Mouse (Mus musculus) limb, embryonic 14.5 days (tissue): Measurements from ENCODE around the gene Fbxl19. TPM values are rescaled to one million over a fixed set of nuclear protein-coding genes. Genes with fewer than 3 reads are reported as not detected.
"Not testable (repeated sequence)": the region's sequence is repeated elsewhere in the genome, so short reads cannot be mapped to it uniquely, and the experiment has no call there.

ENCODE experiments used
- ATAC-seq: fragments of 200-750 bp; cut with Nextera tagmentation; 2 replicates; pipeline ENCODE4 v1.8.0; 2017; ENCODE audit warnings: low read depth, moderate number of reproducible peaks, moderate TSS enrichment; ENCODE audit not compliant: low FRiP score
- DNase-seq: peaks from one replicate; pipeline ENCODE4 v3.0.0-alpha.2; 2015; ENCODE audit warnings: low spot score
- H3K27ac ChIP-seq: fragments of 300-500 bp; sonication (generic); replicated peaks from 2 replicates; pipeline ENCODE4 v1.5.1; 2014; ENCODE audit warnings: low read depth, mild to moderate bottlenecking, low read length, moderate library complexity, mixed read lengths
- H3K27me3 ChIP-seq: fragments of 300-500 bp; sonication (generic); 2 replicates; pipeline ENCODE4 v1.6.1; 2014; ENCODE audit warnings: low read length, mixed read lengths; ENCODE audit not compliant: control insufficient read depth, insufficient read depth
- H3K36me3 ChIP-seq: fragments of 300-500 bp; sonication (generic); 2 replicates; pipeline ENCODE4 v1.6.1; 2014; ENCODE audit warnings: mild to moderate bottlenecking, low read length, moderate library complexity, mixed read lengths; ENCODE audit not compliant: control insufficient read depth, insufficient read depth
- H3K4me1 ChIP-seq: fragments of 300-500 bp; sonication (generic); 2 replicates; pipeline ENCODE4 v1.6.1; 2014; ENCODE audit warnings: antibody characterized with exemption, low read length, mixed read lengths; ENCODE audit not compliant: control insufficient read depth, insufficient read depth
- H3K4me2 ChIP-seq: fragments of 300-500 bp; sonication (generic); replicated peaks from 2 replicates; pipeline ENCODE4 v1.6.1; 2014; ENCODE audit warnings: low read depth, mild to moderate bottlenecking, low read length, moderate library complexity; ENCODE audit not compliant: severe bottlenecking
- H3K4me3 ChIP-seq: fragments of 300-500 bp; sonication (generic); replicated peaks from 2 replicates; pipeline ENCODE4 v1.5.1; 2014; ENCODE audit warnings: low read length
- H3K9ac ChIP-seq: fragments of 300-500 bp; sonication (generic); 2 replicates; pipeline ENCODE4 v1.6.1; 2014; ENCODE audit warnings: mild to moderate bottlenecking, low read depth, low read length, moderate library complexity; ENCODE audit not compliant: severe bottlenecking
- H3K9me3 ChIP-seq: fragments of 300-500 bp; sonication (generic); 2 replicates; pipeline ENCODE4 v1.6.1; 2016; ENCODE audit warnings: low read length; ENCODE audit not compliant: control insufficient read depth
- POLR2A ChIP-seq: fragments of 200-500 bp; IDR thresholded peaks from 2 replicates; pipeline ENCODE4 v1.8.0; 2012; ENCODE audit warnings: inconsistent platforms, mild to moderate bottlenecking, moderate library complexity, borderline replicate concordance; ENCODE audit not compliant: insufficient read depth, insufficient read length; ENCODE audit errors: extremely low read depth
- WGBS: fragments of 180-500 bp; shearing (Covaris S2); extraction: QIAGEN DNeasy Blood & Tissue Kit; methylation state at CpG from one replicate; pipeline ENCODE4 v1.1.7; 2014; 5-methylcytosine and 5-hydroxymethylcytosine counted together
- polyA plus RNA-seq, 2 experiments: library from polyadenylated mRNA; depleted of rRNA in 1 of 2; stranded (reverse) in 1 of 2; unstranded in 1 of 2; fragments of >200 nt; fragmentation: Nextera tagmentation in 1 of 2; extraction: Ambion mirVana in 1 of 2; gene quantifications; 2 replicates each; pipeline versions ENCODE4 v1.2.1 to v1.2.3; 2012 to 2014

Fbxl19 gene
- polyA plus RNA-seq, 2 experiments = 4.4 to 64.5 TPM

DNA sequence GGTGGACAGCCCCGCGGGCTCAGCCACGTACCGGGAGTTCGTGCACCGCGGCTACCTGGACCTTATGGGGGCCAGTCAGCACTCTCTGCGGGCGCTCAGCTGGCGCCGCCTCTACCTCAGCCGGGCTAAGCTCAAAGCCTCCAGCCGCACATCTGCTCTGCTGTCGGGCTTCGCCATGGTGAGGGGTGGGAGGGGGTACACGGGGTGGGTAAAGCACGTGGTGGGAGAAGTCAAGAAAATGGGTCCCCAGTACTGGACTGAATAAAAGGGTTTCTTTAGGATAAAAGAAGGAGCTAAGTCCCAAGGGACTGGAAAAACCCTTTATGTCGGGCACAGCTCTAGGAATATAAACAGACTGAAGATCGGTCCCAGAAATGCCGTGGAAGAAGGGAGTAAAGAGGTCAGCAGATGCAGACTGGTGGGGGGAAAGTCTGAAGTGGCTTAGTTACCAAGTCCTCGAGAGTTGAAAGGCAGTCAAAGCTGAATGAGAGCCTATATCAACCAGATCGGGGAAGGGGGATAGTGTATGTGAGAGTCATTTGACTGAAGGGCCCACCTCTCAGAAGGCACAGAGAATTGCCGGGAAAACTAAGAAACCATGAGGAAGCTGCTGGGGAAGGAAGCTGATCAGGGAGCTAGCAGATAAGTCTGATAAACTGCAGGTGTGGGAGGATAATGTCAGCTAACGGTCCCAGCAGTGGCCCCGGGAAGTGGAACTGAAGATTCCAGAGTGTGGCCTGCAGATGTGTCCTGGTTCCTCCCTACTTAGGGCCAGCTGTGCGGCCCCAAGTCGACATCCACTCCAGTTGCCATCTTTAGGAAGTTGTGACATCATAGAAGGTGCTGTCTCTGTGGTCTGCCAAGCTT, 25.9 kb downstream of the Fbxl19 start:
- WGBS = 2% methylated on average over 27 of the region's 27 CpGs
- no peaks in the 10 kb centered on the region for H3K27me3 ChIP-seq
- TF ChIP-seq POLR2A = no peak
- peaks cover 10% of the 10 kb centered on the region for H3K4me1 ChIP-seq
- peak overlapping the region; percentile 92 for H3K4me2 ChIP-seq
- peak overlapping the region; percentile 81 for H3K9ac ChIP-seq
- peak; percentile 5 for ATAC-seq
- H3K9me3 ChIP-seq = no peaks in the 10 kb centered on the region
- peak; percentile 47 for DNase-seq
- H3K36me3 ChIP-seq = peaks cover 33% of the 10 kb centered on the region
- H3K4me3 ChIP-seq = peak overlapping the region; percentile 70
- H3K27ac ChIP-seq = peak overlapping the region; percentile 94

DNA sequence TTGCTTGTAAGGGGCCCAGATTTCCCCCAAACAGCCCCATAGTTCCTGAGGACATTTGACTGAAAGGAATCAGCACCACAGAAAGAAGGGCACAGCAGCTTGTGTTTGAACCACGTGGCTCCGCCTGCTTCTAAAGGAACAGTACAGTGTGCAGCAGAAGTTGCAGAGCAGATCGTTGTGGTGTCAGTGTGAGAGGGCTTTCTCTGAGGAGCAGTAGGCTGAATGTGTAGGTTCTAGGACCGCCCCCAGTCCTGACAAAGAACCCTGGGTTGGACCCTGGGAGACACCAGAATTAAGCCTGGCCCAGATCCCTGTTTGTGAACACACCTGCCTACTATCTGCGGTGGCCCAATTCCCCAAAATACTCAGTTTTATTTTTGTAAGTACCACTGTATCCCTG, 26.9 kb downstream of the Fbxl19 start:
- no peak for DNase-seq
- Histone ChIP-seq H3K9ac (no peak overlapping the region), H3K9me3 (no peaks in the 10 kb centered on the region), H3K4me2 (peak overlapping the region; percentile 92), H3K27ac (0 out of 2 replicates have a peak overlapping the region, but pooled peaks have one; percentile 1), H3K27me3 (no peaks in the 10 kb centered on the region), H3K4me1 (peaks cover 12% of the 10 kb centered on the region), H3K36me3 (peaks cover 23% of the 10 kb centered on the region), H3K4me3 (peak overlapping the region; percentile 70; the same call in 1 of the 2 replicates)
- 68% methylated on average over 5 of the region's 5 CpGs for WGBS
- no peak for TF ChIP-seq POLR2A
- ATAC-seq = no peak

DNA sequence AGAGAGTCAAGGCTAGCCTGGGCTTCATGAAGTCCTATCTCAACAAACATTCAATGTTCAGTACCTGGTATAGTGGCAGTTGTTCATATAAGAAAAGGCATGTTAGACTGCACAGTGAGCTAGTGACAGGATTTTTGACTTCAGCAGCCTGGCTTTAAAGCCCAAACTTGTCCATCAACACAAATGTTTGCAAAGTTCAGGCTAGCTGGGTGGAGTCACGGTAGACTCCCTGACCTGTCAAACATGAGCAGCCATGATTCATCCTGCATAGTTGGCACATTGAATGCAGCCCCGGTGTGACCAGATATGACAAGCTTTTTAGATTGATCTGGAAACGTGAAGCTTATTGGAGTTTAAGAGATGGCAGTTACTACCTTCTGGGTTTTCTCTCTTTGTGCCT, 27.7 kb downstream of the Fbxl19 start:
- DNase-seq (no peak), ATAC-seq (no peak)
- no peaks in the 10 kb centered on the region for H3K27me3 ChIP-seq
- WGBS = 74% methylated on average over 3 of the region's 3 CpGs
- H3K4me3 ChIP-seq = no peak overlapping the region
- no peak for TF ChIP-seq POLR2A
- H3K36me3 ChIP-seq = peaks cover 16% of the 10 kb centered on the region
- H3K4me1 ChIP-seq = peaks cover 12% of the 10 kb centered on the region
- H3K4me2 ChIP-seq = no peak overlapping the region
- no peak overlapping the region for H3K27ac ChIP-seq
- H3K9ac ChIP-seq = no peak overlapping the region
- H3K9me3 ChIP-seq = no peaks in the 10 kb centered on the region

DNA sequence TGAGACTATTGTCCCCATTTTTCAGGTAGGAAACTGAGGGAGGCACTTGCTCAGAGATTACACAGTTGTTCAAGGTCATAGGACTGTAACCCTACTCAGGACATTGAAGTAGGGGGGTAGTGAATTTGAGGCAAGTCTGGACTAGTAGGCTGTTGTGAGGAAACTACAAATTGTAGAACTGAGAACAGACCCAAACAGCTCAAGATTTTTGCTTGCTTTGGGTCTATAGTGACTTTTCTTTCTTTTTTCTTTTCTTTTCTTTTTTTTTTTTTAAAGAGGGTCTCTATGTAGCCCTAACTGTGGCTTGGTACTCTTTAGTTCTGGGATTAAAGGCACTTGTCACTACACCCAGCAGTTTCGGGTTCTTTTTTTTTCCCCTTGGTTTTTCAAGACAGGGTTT, 28.2 kb downstream of the Fbxl19 start:
- no peak overlapping the region for H3K4me3 ChIP-seq
- no peak overlapping the region for H3K27ac ChIP-seq
- 95% methylated on average over 1 of the region's 1 CpGs for WGBS
- peaks cover 12% of the 10 kb centered on the region for H3K4me1 ChIP-seq
- DNase-seq = no peak
- no peaks in the 10 kb centered on the region for H3K27me3 ChIP-seq
- no peak overlapping the region for H3K4me2 ChIP-seq
- H3K9ac ChIP-seq = no peak overlapping the region
- no peak for TF ChIP-seq POLR2A
- ATAC-seq = no peak
- no peaks in the 10 kb centered on the region for H3K9me3 ChIP-seq
- H3K36me3 ChIP-seq = peaks cover 11% of the 10 kb centered on the region

DNA sequence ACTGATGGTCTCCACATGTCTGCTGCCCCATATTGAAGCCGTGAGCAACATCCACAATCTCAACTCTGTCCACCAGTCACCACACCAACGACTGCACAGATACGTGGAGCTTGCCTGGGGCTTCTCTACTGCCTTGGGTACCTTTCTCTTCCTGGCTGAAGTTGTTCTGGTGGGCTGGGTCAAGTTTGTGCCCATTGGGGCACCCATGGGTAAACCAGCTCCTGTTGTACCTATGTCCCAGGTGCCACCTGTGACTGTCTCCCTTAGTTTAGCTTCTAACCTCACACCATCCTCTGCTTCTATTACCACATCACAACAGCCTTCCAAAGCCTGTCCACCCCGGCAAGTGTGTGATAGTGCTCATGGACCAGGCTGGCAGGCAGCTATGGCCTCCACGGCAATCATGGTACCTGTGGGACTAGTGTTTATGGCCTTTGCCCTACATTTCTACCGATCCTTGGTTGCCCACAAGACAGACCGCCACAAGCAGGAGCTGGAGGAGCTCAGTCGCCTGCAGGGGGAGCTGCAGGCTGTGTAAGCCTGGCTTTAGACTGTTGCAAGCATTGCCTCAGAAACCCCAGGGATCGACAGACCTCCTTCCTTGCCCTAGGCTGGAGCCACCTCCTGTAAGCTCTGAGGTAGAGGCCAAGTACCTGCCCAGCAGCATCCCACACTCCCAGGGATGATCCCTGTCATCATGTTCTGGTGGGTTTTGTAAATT, 29.5 kb downstream of the Fbxl19 start:
- Histone ChIP-seq H3K4me2 (no peak overlapping the region), H3K4me1 (peaks cover 16% of the 10 kb centered on the region), H3K36me3 (peaks cover 2% of the 10 kb centered on the region), H3K27ac (no peak overlapping the region), H3K9ac (no peak overlapping the region), H3K27me3 (no peaks in the 10 kb centered on the region), H3K4me3 (no peak overlapping the region), H3K9me3 (no peaks in the 10 kb centered on the region)
- no peak for TF ChIP-seq POLR2A
- ATAC-seq (no peak), DNase-seq (peak; percentile 51)
- 37% methylated on average over 9 of the region's 9 CpGs for WGBS

DNA sequence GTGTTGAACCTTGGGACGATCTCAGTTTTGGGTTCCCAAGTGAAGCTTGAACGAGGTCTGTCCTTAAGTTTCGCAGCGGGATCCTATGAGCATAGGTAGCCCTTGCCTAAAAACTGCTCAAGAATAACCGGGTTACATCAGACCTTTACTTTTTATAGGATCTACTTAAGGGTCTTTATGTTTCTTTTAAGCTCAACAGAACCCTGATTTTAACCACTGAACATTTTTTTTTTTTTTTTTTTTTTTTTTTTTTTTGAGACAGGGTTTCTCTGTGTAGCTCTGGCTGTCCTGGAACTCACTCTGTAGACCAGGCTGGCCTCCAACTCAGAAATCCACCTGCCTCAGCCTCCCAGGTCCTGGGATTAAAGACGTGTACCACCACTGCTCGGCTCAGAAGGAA, 31.5 kb downstream of the Fbxl19 start:
- peak overlapping the region; percentile 96 for H3K27ac ChIP-seq
- peak overlapping the region; percentile 92 for H3K9ac ChIP-seq
- WGBS = 66% methylated on average over 7 of the region's 7 CpGs

More for the DNA sequence above, 31.5 kb downstream of the Fbxl19 start:
- H3K27me3 ChIP-seq, ATAC-seq, H3K9me3 ChIP-seq, DNase-seq: not testable (repeated sequence)
- Histone ChIP-seq H3K4me3 (peak overlapping the region; percentile 94), H3K4me1 (peaks cover 13% of the 10 kb centered on the region), H3K36me3 (peaks cover 21% of the 10 kb centered on the region), H3K4me2 (peak overlapping the region; percentile 74)
